Mouse (Mus musculus): ENCODE data around the gene Ube2ql1. TPM values are rescaled to one million over a fixed set of nuclear protein-coding genes. Genes with fewer than 3 reads are reported as not detected.

The Ube2ql1 gene
- polyA plus RNA-seq, 2 experiments = 0.08 to 0.22 TPM

- H3K36me3 ChIP-seq (replicated peaks; ENCODE audit: control insufficient read depth, insufficient read depth, low read depth) = no peaks in the 10 kb centered on the region
- ATAC-seq (ENCODE audit: insufficient read depth) (no peak), DNase-seq (ENCODE audit: low read depth in 3 of 3, low spot score in 3 of 3) (no peak)
- H3K4me2 ChIP-seq (ENCODE audit: low read depth) = no peak overlapping the region
- TF ChIP-seq CTCF (IDR thresholded peaks at IDR 0.05; ENCODE audit: low read depth) (no peak), EP300 (IDR thresholded peaks at IDR 0.05; ENCODE audit: low read depth) (no peak)
- no peaks in the 10 kb centered on the region for H3K27me3 ChIP-seq (ENCODE audit: control insufficient read depth, insufficient read depth, low read length)
- H3K27ac ChIP-seq = no peak overlapping the region
- H3K9ac ChIP-seq (replicated peaks) = no peak overlapping the region
- 63% methylated on average over 6 of the region's 6 CpGs for WGBS (ENCODE audit: insufficient replicate concordance)
- no peak overlapping the region for H3K4me3 ChIP-seq (ENCODE audit: insufficient read depth in 1 of 2, low read depth in 2 of 2, low read length in 2 of 2)
- H3K4me1 ChIP-seq (replicated peaks; ENCODE audit: control insufficient read depth in 2 of 2, insufficient read depth in 2 of 2, low read length in 1 of 2) = no peaks in the 10 kb centered on the region
- H3K9me3 ChIP-seq (ENCODE audit: control insufficient read depth, low read length) = no peaks in the 10 kb centered on the region
Measured at GRCm38 (mm10) chr13:69751510-69751909, 11.8 kb upstream of the Ube2ql1 start.

GRCm38 (mm10) chr13:69748756-69749155, 9.1 kb upstream of the Ube2ql1 start:
- Histone ChIP-seq H3K9ac (replicated peaks) (no peak overlapping the region), H3K36me3 (replicated peaks; ENCODE audit: control insufficient read depth, insufficient read depth, low read depth) (no peaks in the 10 kb centered on the region), H3K27ac (no peak overlapping the region), H3K27me3 (ENCODE audit: control insufficient read depth, insufficient read depth, low read length) (no peaks in the 10 kb centered on the region), H3K4me3 (ENCODE audit: insufficient read depth in 1 of 2, low read depth in 2 of 2, low read length in 2 of 2) (no peak overlapping the region), H3K4me2 (ENCODE audit: low read depth) (no peak overlapping the region), H3K9me3 (ENCODE audit: control insufficient read depth, low read length) (no peaks in the 10 kb centered on the region), H3K4me1 (replicated peaks; ENCODE audit: control insufficient read depth in 2 of 2, insufficient read depth in 2 of 2, low read length in 1 of 2) (no peaks in the 10 kb centered on the region)
- no peak for ATAC-seq (ENCODE audit: insufficient read depth)
- DNase-seq (ENCODE audit: low read depth in 3 of 3, low spot score in 3 of 3) = no peak
- 66% methylated on average over 4 of the region's 4 CpGs for WGBS (ENCODE audit: insufficient replicate concordance)
- TF ChIP-seq CTCF (IDR thresholded peaks at IDR 0.05; ENCODE audit: low read depth) (no peak), EP300 (IDR thresholded peaks at IDR 0.05; ENCODE audit: low read depth) (no peak)

- Histone ChIP-seq H3K9ac (replicated peaks) (no peak overlapping the region), H3K27me3 (ENCODE audit: control insufficient read depth, insufficient read depth, low read length) (peaks cover 41% of the 10 kb centered on the region), H3K9me3 (ENCODE audit: control insufficient read depth, low read length) (no peaks in the 10 kb centered on the region), H3K4me2 (ENCODE audit: low read depth) (peak overlapping the region; percentile 59), H3K4me3 (ENCODE audit: insufficient read depth in 1 of 2, low read depth in 2 of 2, low read length in 2 of 2) (peak overlapping the region; percentile 3 to 11; a peak in 2 of 4 replicates), H3K27ac (no peak overlapping the region), H3K4me1 (replicated peaks; ENCODE audit: control insufficient read depth in 2 of 2, insufficient read depth in 2 of 2, low read length in 1 of 2) (no peaks in the 10 kb centered on the region), H3K36me3 (replicated peaks; ENCODE audit: control insufficient read depth, insufficient read depth, low read depth) (no peaks in the 10 kb centered on the region)
- WGBS (ENCODE audit: insufficient replicate concordance) = 4% methylated on average over 29 of the region's 29 CpGs
- TF ChIP-seq EP300 (IDR thresholded peaks at IDR 0.05; ENCODE audit: low read depth) (no peak), CTCF (IDR thresholded peaks at IDR 0.05; ENCODE audit: low read depth) (no peak)
- no peak for ATAC-seq (ENCODE audit: insufficient read depth)
- DNase-seq (ENCODE audit: low read depth in 3 of 3, low spot score in 3 of 3) = no peak
Measured at GRCm38 (mm10) chr13:69740331-69741285, 919 bp upstream of the Ube2ql1 start.

GRCm38 (mm10) chr13:69739091-69739758, 464 bp downstream of the Ube2ql1 start:
- peak overlapping the region; percentile 59 for H3K4me2 ChIP-seq (ENCODE audit: low read depth)
- no peak overlapping the region for H3K27ac ChIP-seq
- WGBS (ENCODE audit: insufficient replicate concordance) = under 1% methylated on average over 77 of the region's 78 CpGs
- no peak overlapping the region for H3K9ac ChIP-seq (replicated peaks)
- DNase-seq (ENCODE audit: low read depth in 3 of 3, low spot score in 3 of 3) = no peak
- peak overlapping the region; percentile 36 to 50 for H3K4me3 ChIP-seq (ENCODE audit: insufficient read depth in 1 of 2, low read depth in 2 of 2, low read length in 2 of 2)
- peaks cover 41% of the 10 kb centered on the region for H3K27me3 ChIP-seq (ENCODE audit: control insufficient read depth, insufficient read depth, low read length)
- ATAC-seq (ENCODE audit: insufficient read depth) = peak; percentile 56
- H3K36me3 ChIP-seq (replicated peaks; ENCODE audit: control insufficient read depth, insufficient read depth, low read depth) = no peaks in the 10 kb centered on the region
- no peaks in the 10 kb centered on the region for H3K9me3 ChIP-seq (ENCODE audit: control insufficient read depth, low read length)
- no peaks in the 10 kb centered on the region for H3K4me1 ChIP-seq (replicated peaks; ENCODE audit: control insufficient read depth in 2 of 2, insufficient read depth in 2 of 2, low read length in 1 of 2)
- no peak for TF ChIP-seq CTCF (IDR thresholded peaks at IDR 0.05; ENCODE audit: low read depth)
- no peak for TF ChIP-seq EP300 (IDR thresholded peaks at IDR 0.05; ENCODE audit: low read depth)

GRCm38 (mm10) chr13:69738461-69738971, 1.2 kb downstream of the Ube2ql1 start:
- no peak for ATAC-seq (ENCODE audit: insufficient read depth)
- Histone ChIP-seq H3K4me3 (ENCODE audit: insufficient read depth in 1 of 2, low read depth in 2 of 2, low read length in 2 of 2) (peak overlapping the region; percentile 35 to 50; a peak in 1 of 4 replicates), H3K4me1 (replicated peaks; ENCODE audit: control insufficient read depth in 2 of 2, insufficient read depth in 2 of 2, low read length in 1 of 2) (no peaks in the 10 kb centered on the region), H3K9me3 (ENCODE audit: control insufficient read depth, low read length) (no peaks in the 10 kb centered on the region), H3K4me2 (ENCODE audit: low read depth) (peak overlapping the region; percentile 59), H3K9ac (replicated peaks) (no peak overlapping the region), H3K36me3 (replicated peaks; ENCODE audit: control insufficient read depth, insufficient read depth, low read depth) (no peaks in the 10 kb centered on the region), H3K27me3 (ENCODE audit: control insufficient read depth, insufficient read depth, low read length) (peaks cover 41% of the 10 kb centered on the region), H3K27ac (no peak overlapping the region)
- DNase-seq (ENCODE audit: low read depth in 3 of 3, low spot score in 3 of 3) = no peak
- no peak for TF ChIP-seq EP300 (IDR thresholded peaks at IDR 0.05; ENCODE audit: low read depth)
- TF ChIP-seq CTCF (IDR thresholded peaks at IDR 0.05; ENCODE audit: low read depth) = no peak
- under 1% methylated on average over 39 of the region's 40 CpGs for WGBS (ENCODE audit: insufficient replicate concordance)
